Mouse (Mus musculus) midbrain, embryonic 13.5 days (tissue): ENCODE data around the gene Zzz3. TPM values are rescaled to one million over a fixed set of nuclear protein-coding genes. Genes with fewer than 3 reads are reported as not detected.

Source experiments
- ATAC-seq: fragments of 200-750 bp; cut with Nextera tagmentation; 2 replicates; pipeline ENCODE4 v1.8.0; 2017; ENCODE audit warnings: mild to moderate bottlenecking, moderate TSS enrichment, moderate library complexity
- H3K27ac ChIP-seq: fragments of 300-500 bp; sonication (generic); 2 replicates; pipeline ENCODE4 v1.5.1; 2015; ENCODE audit warnings: inconsistent platforms, mild to moderate bottlenecking, moderate library complexity
- H3K27me3 ChIP-seq: fragments of 300-500 bp; sonication (generic); 2 replicates; pipeline ENCODE4 v1.6.1; 2015; ENCODE audit warnings: mild to moderate bottlenecking, inconsistent platforms
- H3K36me3 ChIP-seq: fragments of 300-500 bp; sonication (generic); 2 replicates; pipeline ENCODE4 v1.6.1; 2015; ENCODE audit warnings: mild to moderate bottlenecking, inconsistent platforms
- H3K4me1 ChIP-seq: fragments of 300-500 bp; sonication (generic); replicated peaks from 2 replicates; pipeline ENCODE4 v1.6.1; 2015; ENCODE audit warnings: inconsistent platforms
- H3K4me2 ChIP-seq: fragments of 300-500 bp; sonication (generic); replicated peaks from 2 replicates; pipeline ENCODE4 v1.6.1; 2015; ENCODE audit warnings: moderate library complexity, mild to moderate bottlenecking, inconsistent platforms
- H3K4me3 ChIP-seq: fragments of 300-500 bp; sonication (generic); replicated peaks from 2 replicates; pipeline ENCODE4 v1.5.1; 2015; ENCODE audit warnings: mild to moderate bottlenecking, inconsistent platforms
- H3K9ac ChIP-seq: fragments of 300-500 bp; sonication (generic); replicated peaks from 2 replicates; pipeline ENCODE4 v1.6.1; 2015; ENCODE audit warnings: mild to moderate bottlenecking, inconsistent platforms
- H3K9me3 ChIP-seq: fragments of 300-500 bp; sonication (generic); 2 replicates; pipeline ENCODE4 v1.6.1; 2016; ENCODE audit warnings: mild to moderate bottlenecking, inconsistent platforms
- WGBS: fragments of 180-500 bp; shearing (Covaris S2); methylation state at CpG from one replicate; pipeline ENCODE4 v1.1.7; 2015; 5-methylcytosine and 5-hydroxymethylcytosine counted together
- polyA plus RNA-seq: library from polyadenylated mRNA; unstranded; fragments of >200 nt; fragmentation: Nextera tagmentation; extraction: Ambion mirVana; gene quantifications from 2 replicates; pipeline ENCODE4 v1.2.1, GENCODE M21; 2015

The Zzz3 gene
- polyA plus RNA-seq, 1 experiment from 2014 or later: 36.3 TPM

- peaks cover 24% of the 10 kb centered on the region for H3K36me3 ChIP-seq
- H3K9me3 ChIP-seq: no peaks in the 10 kb centered on the region
- peaks cover 17% of the 10 kb centered on the region for H3K4me1 ChIP-seq
- no peak overlapping the region for H3K27ac ChIP-seq
- H3K27me3 ChIP-seq: no peaks in the 10 kb centered on the region
- no peak overlapping the region for H3K9ac ChIP-seq
- H3K4me3 ChIP-seq: no peak overlapping the region
- 78% methylated on average over 9 of the region's 9 CpGs for WGBS
- ATAC-seq: no peak
- no peak overlapping the region for H3K4me2 ChIP-seq
Observed at GRCm38 (mm10) chr3:152356751-152357150, 38.5 kb upstream of the Zzz3 start.

GRCm38 (mm10) chr3:152359151-152359550, 36.1 kb upstream of the Zzz3 start:
- Histone ChIP-seq H3K4me3 (no peak overlapping the region), H3K9ac (no peak overlapping the region), H3K36me3 (peaks cover 46% of the 10 kb centered on the region), H3K4me2 (no peak overlapping the region), H3K4me1 (peaks cover 3% of the 10 kb centered on the region; the same call in 1 of the 2 replicates), H3K9me3 (no peaks in the 10 kb centered on the region), H3K27me3 (no peaks in the 10 kb centered on the region), H3K27ac (no peak overlapping the region)
- WGBS: 86% methylated on average over 7 of the region's 7 CpGs
- ATAC-seq: no peak

- Histone ChIP-seq H3K4me2 (no peak overlapping the region), H3K9me3 (no peaks in the 10 kb centered on the region), H3K4me3 (no peak overlapping the region), H3K36me3 (peaks cover 80% of the 10 kb centered on the region), H3K4me1 (no peaks in the 10 kb centered on the region), H3K27me3 (no peaks in the 10 kb centered on the region), H3K9ac (no peak overlapping the region), H3K27ac (no peak overlapping the region)
- ATAC-seq: no peak
- 90% methylated on average over 2 of the region's 2 CpGs for WGBS
Observed at GRCm38 (mm10) chr3:152364181-152364580, 31.1 kb upstream of the Zzz3 start.

- ATAC-seq: no peak
- WGBS: 90% methylated on average over 4 of the region's 4 CpGs
Observed at GRCm38 (mm10) chr3:152376063-152376462, 19.2 kb upstream of the Zzz3 start.

GRCm38 (mm10) chr3:152384106-152384505, 11.2 kb upstream of the Zzz3 start:
- H3K9ac ChIP-seq: no peak overlapping the region
- no peaks in the 10 kb centered on the region for H3K9me3 ChIP-seq
- H3K27me3 ChIP-seq: no peaks in the 10 kb centered on the region
- H3K36me3 ChIP-seq: peaks cover 71% of the 10 kb centered on the region
- H3K4me2 ChIP-seq: no peak overlapping the region
- no peak overlapping the region for H3K4me3 ChIP-seq
- H3K27ac ChIP-seq: no peak overlapping the region
- WGBS: 64% methylated on average over 11 of the region's 11 CpGs
- H3K4me1 ChIP-seq: no peaks in the 10 kb centered on the region
- ATAC-seq: no peak

More at GRCm38 (mm10) chr3:152376063-152376462, 19.2 kb upstream of the Zzz3 start:
- H3K4me1 ChIP-seq: no peaks in the 10 kb centered on the region
- H3K27me3 ChIP-seq: no peaks in the 10 kb centered on the region
- H3K4me2 ChIP-seq: no peak overlapping the region
- no peak overlapping the region for H3K9ac ChIP-seq
- no peak overlapping the region for H3K4me3 ChIP-seq
- no peaks in the 10 kb centered on the region for H3K9me3 ChIP-seq
- peaks cover 89% of the 10 kb centered on the region for H3K36me3 ChIP-seq
- no peak overlapping the region for H3K27ac ChIP-seq

- peak; percentile 91 for ATAC-seq
- peak overlapping the region; percentile 81 for H3K4me3 ChIP-seq
- H3K27ac ChIP-seq: peak overlapping the region; percentile 99
- H3K4me1 ChIP-seq: peaks cover 30% of the 10 kb centered on the region
- H3K36me3 ChIP-seq: peaks cover 10% of the 10 kb centered on the region
- WGBS: under 1% methylated on average over 54 of the region's 102 CpGs
- peak overlapping the region; percentile 83 for H3K4me2 ChIP-seq
- no peaks in the 10 kb centered on the region for H3K27me3 ChIP-seq
- peak overlapping the region; percentile 88 for H3K9ac ChIP-seq
- H3K9me3 ChIP-seq: no peaks in the 10 kb centered on the region
Observed at GRCm38 (mm10) chr3:152396278-152396987, 1.2 kb downstream of the Zzz3 start.

- no peaks in the 10 kb centered on the region for H3K9me3 ChIP-seq
- WGBS: 1% methylated on average over 10 of the region's 10 CpGs
- peak overlapping the region; percentile 83 for H3K4me2 ChIP-seq
- H3K4me1 ChIP-seq: peaks cover 34% of the 10 kb centered on the region
- peak overlapping the region; percentile 88 for H3K9ac ChIP-seq
- no peak; the same call in 1 of the 2 replicates for ATAC-seq
- H3K36me3 ChIP-seq: peaks cover 7% of the 10 kb centered on the region; the same call in 1 of the 2 replicates
- H3K4me3 ChIP-seq: peak overlapping the region; percentile 81
- H3K27ac ChIP-seq: peak overlapping the region; percentile 99
- H3K27me3 ChIP-seq: no peaks in the 10 kb centered on the region
Observed at GRCm38 (mm10) chr3:152396988-152397314, 1.7 kb downstream of the Zzz3 start.

- H3K4me1 ChIP-seq: peaks cover 39% of the 10 kb centered on the region
- no peak for ATAC-seq
- no peaks in the 10 kb centered on the region for H3K27me3 ChIP-seq
- H3K9ac ChIP-seq: peak overlapping the region; percentile 88
- peak overlapping the region; percentile 83 for H3K4me2 ChIP-seq
- peaks cover 5% of the 10 kb centered on the region; the same call in 1 of the 2 replicates for H3K36me3 ChIP-seq
- no peak overlapping the region; the same call in 1 of the 2 replicates for H3K27ac ChIP-seq
- peak overlapping the region; percentile 81 for H3K4me3 ChIP-seq
- H3K9me3 ChIP-seq: no peaks in the 10 kb centered on the region
- WGBS: 66% methylated on average over 9 of the region's 9 CpGs
Observed at GRCm38 (mm10) chr3:152397335-152397940, 2.2 kb downstream of the Zzz3 start.

- H3K27me3 ChIP-seq: no peaks in the 10 kb centered on the region
- no peaks in the 10 kb centered on the region for H3K36me3 ChIP-seq
- peaks cover 28% of the 10 kb centered on the region for H3K4me1 ChIP-seq
- 91% methylated on average over 5 of the region's 5 CpGs for WGBS
- ATAC-seq: no peak
- no peak overlapping the region for H3K9ac ChIP-seq
- H3K27ac ChIP-seq: no peak overlapping the region
- no peak overlapping the region for H3K4me2 ChIP-seq
- no peaks in the 10 kb centered on the region for H3K9me3 ChIP-seq
- no peak overlapping the region for H3K4me3 ChIP-seq
Observed at GRCm38 (mm10) chr3:152400441-152400840, 5.2 kb downstream of the Zzz3 start.

- Histone ChIP-seq H3K9ac (no peak overlapping the region), H3K4me1 (peaks cover 28% of the 10 kb centered on the region), H3K9me3 (no peaks in the 10 kb centered on the region), H3K27me3 (no peaks in the 10 kb centered on the region), H3K4me3 (no peak overlapping the region), H3K36me3 (no peaks in the 10 kb centered on the region), H3K27ac (no peak overlapping the region), H3K4me2 (no peak overlapping the region)
- 89% methylated on average over 3 of the region's 3 CpGs for WGBS
- ATAC-seq: no peak
Observed at GRCm38 (mm10) chr3:152400875-152401274, 5.6 kb downstream of the Zzz3 start.

GRCm38 (mm10) chr3:152401964-152402670, 6.8 kb downstream of the Zzz3 start:
- H3K4me1 ChIP-seq: peaks cover 26% of the 10 kb centered on the region
- no peaks in the 10 kb centered on the region for H3K36me3 ChIP-seq
- WGBS: 86% methylated on average over 7 of the region's 7 CpGs
- H3K27me3 ChIP-seq: no peaks in the 10 kb centered on the region
- no peaks in the 10 kb centered on the region for H3K9me3 ChIP-seq
- no peak overlapping the region for H3K4me2 ChIP-seq
- no peak overlapping the region for H3K9ac ChIP-seq
- ATAC-seq: no peak
- H3K4me3 ChIP-seq: no peak overlapping the region
- no peak overlapping the region for H3K27ac ChIP-seq

GRCm38 (mm10) chr3:152402671-152403066, 7.4 kb downstream of the Zzz3 start:
- Histone ChIP-seq H3K36me3 (no peaks in the 10 kb centered on the region), H3K4me1 (peaks cover 20% of the 10 kb centered on the region), H3K27ac (no peak overlapping the region), H3K4me2 (no peak overlapping the region), H3K4me3 (no peak overlapping the region), H3K9ac (no peak overlapping the region), H3K27me3 (no peaks in the 10 kb centered on the region), H3K9me3 (no peaks in the 10 kb centered on the region)
- WGBS: 95% methylated on average over 3 of the region's 3 CpGs
- no peak for ATAC-seq
